Mouse (Mus musculus): ENCODE results near the gene Got1. TPM values are rescaled to one million over a fixed set of nuclear protein-coding genes. Genes with fewer than 3 reads are reported as not detected.

Got1 gene
- total RNA-seq, 4 experiments from 2014 or later = 390 to 413 (median 399) TPM

DNA sequence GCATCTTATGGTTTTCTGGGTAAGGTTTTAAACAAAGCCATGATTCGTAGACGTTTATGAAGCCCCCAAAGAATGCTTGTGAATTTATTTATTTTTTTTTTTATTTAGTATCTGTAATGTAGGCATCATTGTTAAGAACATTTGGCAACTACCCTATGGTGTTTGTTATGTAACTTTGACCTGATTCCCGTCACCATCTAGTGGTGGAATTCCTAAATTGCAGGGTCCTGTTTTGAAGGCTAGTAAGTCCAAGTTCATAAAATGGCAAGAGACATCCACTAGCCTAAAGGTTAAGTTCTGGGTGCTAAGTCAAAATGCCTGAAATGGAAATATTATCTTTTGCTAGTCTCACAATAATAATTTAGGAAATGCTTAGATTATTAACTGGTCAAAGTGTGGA lies 37.0 kb downstream of the Got1 start:
- no peak for DNase-seq (ENCODE audit: low spot score in 2 of 2)

DNA sequence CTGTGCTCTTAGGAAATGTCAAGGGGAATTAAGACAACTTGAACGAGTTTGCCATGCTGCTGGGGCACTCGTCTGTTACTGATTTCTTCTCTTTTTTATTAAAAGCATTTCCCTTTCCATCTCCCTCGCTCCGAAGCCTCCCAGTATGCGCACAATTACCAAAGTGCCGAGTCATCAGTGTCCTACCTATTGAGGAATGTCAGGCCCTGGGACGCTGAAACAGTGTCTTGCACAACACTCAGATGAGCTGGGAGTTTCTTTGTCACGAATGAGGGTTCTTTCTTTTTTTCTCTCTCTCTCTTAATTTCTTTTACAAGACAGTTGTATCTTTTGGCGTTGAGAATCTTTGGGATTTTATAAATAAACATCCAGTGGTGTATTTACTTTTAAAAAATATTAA lies 43.9 kb downstream of the Got1 start:
- DNase-seq (ENCODE audit: low spot score in 2 of 2) = no peak

DNA sequence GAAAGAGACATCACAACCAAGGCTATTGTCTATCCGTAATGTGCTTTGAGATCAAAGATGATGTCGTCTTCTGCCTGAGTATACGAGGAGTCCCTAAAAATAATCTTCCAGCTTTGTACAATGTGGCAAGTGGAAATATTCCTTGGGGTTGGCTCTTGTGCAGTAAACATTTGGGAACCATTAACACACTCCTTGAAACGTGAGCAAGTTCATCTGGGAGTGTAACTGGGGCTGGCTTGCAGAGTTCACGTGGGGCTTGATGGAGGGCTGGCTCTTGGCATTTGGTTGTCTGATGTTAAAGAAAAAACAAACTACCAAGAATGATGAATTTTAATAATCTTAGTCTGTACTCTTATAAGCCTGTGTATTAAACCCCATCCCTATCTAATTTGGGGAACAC lies 45.0 kb downstream of the Got1 start:
- no peak for DNase-seq (ENCODE audit: low spot score in 2 of 2)

DNA sequence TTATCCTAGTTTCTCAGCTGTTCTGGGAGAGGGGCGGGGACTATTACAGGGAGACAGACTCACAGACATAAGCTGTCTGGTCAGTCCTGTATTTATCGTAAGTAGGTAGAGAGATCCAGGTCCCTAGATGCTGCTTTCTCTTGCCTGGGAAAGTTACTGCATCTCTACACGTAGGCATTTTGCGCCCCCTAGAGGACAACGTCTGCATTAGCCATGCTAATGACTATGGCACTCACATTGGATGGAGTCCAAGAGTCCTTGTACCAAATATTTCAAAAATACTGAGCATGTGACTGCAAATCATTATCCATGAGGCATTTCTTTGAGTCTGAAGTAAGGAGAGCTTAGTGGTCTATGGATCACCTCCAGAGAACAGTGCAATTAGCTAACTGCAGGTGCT lies 45.5 kb downstream of the Got1 start:
- DNase-seq (ENCODE audit: low spot score in 2 of 2) = peak in 1 of 2 experiments; percentile 45

GRCm38 (mm10) chr19:43477436-43477835 lies 47.0 kb downstream of the Got1 start:
- no peak for DNase-seq (ENCODE audit: low spot score in 2 of 2)

DNA sequence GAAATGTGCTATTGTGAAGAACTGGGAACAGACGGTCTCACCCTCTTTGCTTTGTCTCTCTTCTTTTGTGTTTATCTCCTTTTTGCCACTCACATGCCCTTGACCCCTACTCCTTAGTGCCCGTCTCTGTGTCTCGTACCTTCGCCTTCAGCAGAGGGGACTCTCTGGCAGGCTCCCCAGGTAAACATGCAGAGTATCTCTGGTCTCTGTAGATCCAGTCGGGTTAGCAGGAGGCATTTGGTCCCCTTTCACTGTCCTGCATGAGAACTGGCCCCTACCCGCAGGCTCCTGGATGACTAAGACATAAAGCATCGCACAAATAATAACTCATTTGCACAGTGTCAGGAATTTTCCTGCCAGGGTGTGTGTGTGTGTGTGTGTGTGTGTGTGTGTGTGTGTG lies 48.3 kb downstream of the Got1 start:
- DNase-seq (ENCODE audit: low spot score in 2 of 2) = no peak

- DNase-seq (ENCODE audit: low spot score in 2 of 2) = no peak
Observed at GRCm38 (mm10) chr19:43475642-43476041, 48.8 kb downstream of the Got1 start.

GRCm38 (mm10) chr19:43472781-43473180 lies 51.6 kb downstream of the Got1 start:
- DNase-seq (ENCODE audit: low spot score in 2 of 2) = no peak

DNA sequence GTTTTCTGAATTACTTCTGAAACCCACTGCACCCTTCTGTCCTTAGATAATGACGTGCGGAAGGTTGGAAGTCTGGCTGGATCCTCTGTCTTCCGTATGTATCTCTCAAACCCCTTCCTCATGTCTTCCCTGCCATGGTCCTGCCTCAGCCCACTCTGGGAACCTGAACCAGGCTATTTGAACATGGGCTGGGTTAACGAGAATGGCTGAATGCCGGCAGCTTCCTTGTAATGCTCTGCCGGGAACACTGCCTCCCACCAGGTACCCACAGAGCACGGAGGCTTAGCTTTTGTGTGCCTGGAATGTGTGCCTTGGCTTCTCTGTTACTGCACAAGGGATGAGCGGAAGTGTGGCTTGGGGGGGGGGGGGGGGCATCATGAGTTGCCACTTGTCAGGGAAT lies 52.1 kb downstream of the Got1 start:
- no peak for DNase-seq (ENCODE audit: low spot score in 2 of 2)

DNA sequence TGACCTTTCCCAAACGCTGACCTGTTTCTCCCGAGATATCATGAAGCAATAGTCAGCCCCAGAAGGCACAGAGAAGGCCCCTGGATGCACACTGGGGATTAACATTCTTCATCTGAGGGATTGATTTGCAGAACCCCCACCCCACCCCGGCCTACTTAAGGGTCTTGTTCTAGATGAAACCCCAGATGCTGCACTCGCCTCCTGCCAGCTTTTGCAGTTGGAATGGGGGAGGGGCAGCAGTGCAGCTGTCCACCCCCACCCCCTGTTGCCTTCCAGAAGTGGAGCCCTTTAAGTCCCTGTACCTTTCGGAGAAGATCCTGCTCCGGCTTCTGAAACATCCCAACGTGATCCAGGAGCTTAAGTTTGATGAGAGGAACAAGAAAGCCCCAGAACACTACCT lies 55.1 kb downstream of the Got1 start:
- DNase-seq (ENCODE audit: low spot score in 2 of 2) = no peak

GRCm38 (mm10) chr19:43467927-43468685 lies 56.3 kb downstream of the Got1 start:
- peak in 1 of 2 experiments; percentile 65 for DNase-seq (ENCODE audit: low spot score in 2 of 2)

- no peak for DNase-seq (ENCODE audit: low spot score in 2 of 2)
Observed at GRCm38 (mm10) chr19:43465601-43466255, 58.7 kb downstream of the Got1 start.

DNA sequence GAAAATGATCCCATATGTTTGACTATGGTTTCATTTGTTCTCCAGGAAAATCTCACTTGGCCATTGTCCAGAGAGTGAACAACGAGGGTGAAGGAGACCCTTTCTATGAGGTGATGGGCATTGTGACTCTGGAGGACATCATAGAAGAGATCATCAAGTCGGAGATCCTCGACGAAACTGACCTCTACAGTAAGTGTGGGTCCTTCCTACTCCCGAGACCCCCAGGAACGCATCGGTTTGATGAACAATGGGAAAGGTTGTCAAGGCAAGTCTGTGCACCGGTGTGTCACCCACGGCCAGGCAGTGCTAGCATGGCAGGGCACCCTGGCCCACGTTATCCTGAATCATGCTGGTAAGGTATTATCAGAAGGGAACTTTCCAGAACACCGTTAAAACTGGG lies 59.3 kb downstream of the Got1 start:
- no peak for DNase-seq (ENCODE audit: low spot score in 2 of 2)

DNA sequence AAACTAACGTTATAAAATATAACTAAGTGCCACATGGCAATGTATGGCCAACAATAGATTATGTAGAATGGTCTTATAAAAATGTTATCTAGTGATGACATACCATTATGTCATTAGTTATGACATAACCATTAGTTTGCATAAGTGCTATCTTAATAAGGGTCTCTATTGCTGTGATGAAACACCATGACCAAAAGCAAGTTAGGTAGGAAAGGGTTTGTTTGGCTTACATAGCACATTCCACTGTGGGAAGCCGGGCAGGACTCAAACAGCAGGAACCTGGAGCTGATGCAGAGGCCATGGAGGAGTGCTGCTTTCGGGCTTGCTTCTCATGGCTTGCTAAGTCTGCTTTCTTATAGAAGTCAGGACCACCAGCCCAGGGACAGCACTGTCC lies 60.1 kb downstream of the Got1 start:
- no peak for DNase-seq (ENCODE audit: low spot score in 2 of 2)

DNA sequence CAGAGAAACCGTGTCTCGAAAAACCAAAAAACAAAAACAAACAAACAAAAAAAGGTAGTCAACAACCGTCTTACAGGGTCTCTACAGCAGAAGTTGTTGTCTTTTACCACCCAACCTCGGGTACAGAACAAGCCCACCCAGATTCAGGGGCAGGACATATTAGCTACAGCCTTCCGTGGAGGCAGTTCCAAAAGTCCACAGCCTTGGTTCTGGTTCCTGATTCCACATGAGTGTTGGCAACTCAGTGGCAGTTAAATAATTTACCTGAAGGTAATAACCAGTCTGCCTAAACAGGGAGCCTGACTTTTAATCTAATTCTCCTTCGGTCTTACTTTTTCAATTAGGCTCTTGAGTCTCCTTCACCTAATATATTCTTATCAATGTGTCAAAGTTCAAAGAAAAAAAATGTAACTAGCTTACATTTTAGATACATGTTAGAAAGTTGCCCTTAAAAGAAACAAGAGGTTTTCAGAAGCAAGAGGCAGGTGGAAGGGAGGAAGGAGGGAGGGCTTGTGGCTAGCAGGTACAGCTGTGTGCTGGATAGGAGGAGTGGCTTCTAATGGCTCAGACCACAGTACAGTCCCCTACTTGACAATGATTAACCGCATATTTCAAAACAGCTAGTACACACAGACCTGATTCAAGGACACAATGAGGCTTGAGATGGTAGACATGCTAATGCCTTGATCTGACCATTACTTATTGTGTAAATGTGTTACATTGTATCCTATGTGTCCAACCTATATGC lies 60.7 kb downstream of the Got1 start:
- DNase-seq (ENCODE audit: low spot score in 2 of 2) = no peak

DNA sequence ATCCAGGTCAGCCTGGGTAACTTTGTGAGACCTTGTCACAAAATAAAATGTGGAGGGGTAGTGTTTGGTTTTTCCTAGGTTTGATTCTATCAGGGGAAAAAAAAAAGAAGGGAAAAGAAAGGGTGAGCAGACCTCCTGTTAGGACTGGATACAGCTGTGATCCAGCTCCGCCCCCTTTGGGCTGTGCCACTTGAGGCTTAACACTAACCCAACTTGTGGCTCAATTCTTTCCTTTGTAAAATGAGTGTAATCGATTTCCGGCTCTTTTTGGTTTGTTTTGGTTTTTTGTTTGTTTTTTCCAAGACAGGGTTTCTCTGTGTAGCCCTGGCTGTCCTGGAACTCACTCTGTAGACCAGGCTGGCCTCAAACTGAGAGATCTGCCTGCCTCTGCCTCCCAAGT lies 62.3 kb downstream of the Got1 start:
- DNase-seq (ENCODE audit: low spot score in 2 of 2) = no peak

DNA sequence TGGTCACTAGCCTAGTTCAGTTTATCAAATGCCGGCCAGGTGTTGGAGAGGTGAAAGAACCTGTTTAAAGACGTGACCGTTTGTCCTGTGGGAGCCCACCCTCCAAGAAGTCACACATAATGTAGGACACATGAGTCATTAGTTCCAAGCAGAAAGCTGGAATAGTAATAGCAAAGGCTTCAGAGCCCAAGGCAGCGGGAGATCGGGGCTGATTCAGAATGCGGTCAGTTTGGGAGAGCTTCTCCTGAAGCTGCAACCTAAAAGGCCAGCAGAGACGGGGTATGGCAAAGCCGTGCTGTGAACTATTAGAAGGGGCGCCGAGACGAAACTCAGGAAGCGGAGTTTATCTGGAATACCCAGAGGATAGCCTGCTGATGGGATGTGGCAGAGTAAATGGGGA lies 63.9 kb downstream of the Got1 start:
- DNase-seq (ENCODE audit: low spot score in 2 of 2) = no peak

DNA sequence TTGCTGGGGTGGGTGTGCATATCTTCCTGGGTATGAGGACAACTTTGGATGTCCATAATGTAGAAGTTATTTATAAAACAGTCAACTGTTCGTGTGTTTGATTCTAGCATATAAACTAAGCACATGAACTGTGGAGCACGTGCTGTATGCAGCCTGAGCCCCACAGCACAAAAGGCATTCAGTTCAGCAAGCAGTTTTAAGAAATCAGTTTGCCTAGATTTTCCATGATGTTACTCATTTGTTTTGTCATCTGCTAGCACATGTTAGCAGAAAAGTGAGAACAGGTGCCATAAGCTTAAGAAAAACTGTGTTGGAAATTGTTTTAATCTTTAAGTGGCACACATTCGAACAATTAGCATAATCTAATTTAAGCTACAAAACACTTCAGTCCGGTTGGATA lies 64.5 kb downstream of the Got1 start:
- DNase-seq (ENCODE audit: low spot score in 2 of 2) = no peak

- DNase-seq (ENCODE audit: low spot score in 2 of 2) = no peak
Observed at GRCm38 (mm10) chr19:43453025-43453424, 71.4 kb downstream of the Got1 start.

GRCm38 (mm10) chr19:43452176-43452575 lies 72.2 kb downstream of the Got1 start:
- peak; percentile 43 to 77 for DNase-seq (ENCODE audit: low spot score in 2 of 2)

GRCm38 (mm10) chr19:43451563-43451962 lies 72.8 kb downstream of the Got1 start:
- no peak for DNase-seq (ENCODE audit: low spot score in 2 of 2)

Measured in left cerebral cortex, adult 8-10 months (tissue).